Mouse (Mus musculus): ENCODE results near the gene Pax7. TPM values are rescaled to one million over a fixed set of nuclear protein-coding genes. Genes with fewer than 3 reads are reported as not detected.
A peak's percentile ranks its signal among the peaks of the same experiment; 100 is the strongest.

The Pax7 gene
- polyA plus RNA-seq, 1 experiment from 2014 or later = 2.0 TPM

GRCm38 (mm10) chr4:139858635-139859176 lies 25.4 kb upstream of the Pax7 start:
- Histone ChIP-seq H3K9ac (replicated peaks; ENCODE audit: low read length) (no peak overlapping the region), H3K9me3 (replicated peaks; ENCODE audit: control insufficient read depth, low read length) (no peaks in the 10 kb centered on the region), H3K27me3 (ENCODE audit: control insufficient read depth, insufficient read depth, low read length) (peaks cover 6% of the 10 kb centered on the region), H3K4me1 (ENCODE audit: control insufficient read depth, insufficient read depth, low read length) (no peaks in the 10 kb centered on the region), H3K4me2 (ENCODE audit: low read depth, low read length) (no peak overlapping the region), H3K27ac (replicated peaks; ENCODE audit: low read depth, low read length) (no peak overlapping the region), H3K36me3 (replicated peaks; ENCODE audit: control insufficient read depth, insufficient read depth, low read depth, low read length) (no peaks in the 10 kb centered on the region), H3K4me3 (ENCODE audit: low read depth, low read length) (no peak overlapping the region)
- WGBS = 2% methylated on average over 13 of the region's 13 CpGs
- DNase-seq (ENCODE audit: low spot score) = peak; percentile 89
- ATAC-seq (replicated peaks; ENCODE audit: insufficient number of reproducible peaks, low FRiP score, low TSS enrichment, low read depth) = peak; percentile 54; the same call in 1 of the 2 replicates

GRCm38 (mm10) chr4:139852219-139853035 lies 19.1 kb upstream of the Pax7 start:
- 4% methylated on average over 25 of the region's 25 CpGs for WGBS
- no peak overlapping the region for H3K4me3 ChIP-seq (ENCODE audit: low read depth, low read length)
- no peaks in the 10 kb centered on the region for H3K9me3 ChIP-seq (replicated peaks; ENCODE audit: control insufficient read depth, low read length)
- no peaks in the 10 kb centered on the region for H3K36me3 ChIP-seq (replicated peaks; ENCODE audit: control insufficient read depth, insufficient read depth, low read depth, low read length)
- no peak overlapping the region for H3K27ac ChIP-seq (replicated peaks; ENCODE audit: low read depth, low read length)
- 0 out of 2 replicates have a peak overlapping the region, but pooled peaks have one; percentile 13 for H3K9ac ChIP-seq (replicated peaks; ENCODE audit: low read length)
- H3K4me2 ChIP-seq (ENCODE audit: low read depth, low read length) = peak overlapping the region; percentile 23; the same call in 1 of the 2 replicates
- H3K27me3 ChIP-seq (ENCODE audit: control insufficient read depth, insufficient read depth, low read length) = peaks cover 38% of the 10 kb centered on the region
- DNase-seq (ENCODE audit: low spot score) (peak; percentile 30), ATAC-seq (replicated peaks; ENCODE audit: insufficient number of reproducible peaks, low FRiP score, low TSS enrichment, low read depth) (no peak)
- H3K4me1 ChIP-seq (ENCODE audit: control insufficient read depth, insufficient read depth, low read length) = no peaks in the 10 kb centered on the region; the same call in 1 of the 2 replicates

GRCm38 (mm10) chr4:139851387-139851786 lies 18.1 kb upstream of the Pax7 start:
- H3K27ac ChIP-seq (replicated peaks; ENCODE audit: low read depth, low read length) = no peak overlapping the region
- H3K27me3 ChIP-seq (ENCODE audit: control insufficient read depth, insufficient read depth, low read length) = peaks cover 38% of the 10 kb centered on the region
- no peaks in the 10 kb centered on the region for H3K9me3 ChIP-seq (replicated peaks; ENCODE audit: control insufficient read depth, low read length)
- no peak overlapping the region for H3K4me2 ChIP-seq (ENCODE audit: low read depth, low read length)
- 11% methylated on average over 15 of the region's 15 CpGs for WGBS
- H3K4me3 ChIP-seq (ENCODE audit: low read depth, low read length) = no peak overlapping the region
- ATAC-seq (replicated peaks; ENCODE audit: insufficient number of reproducible peaks, low FRiP score, low TSS enrichment, low read depth) (no peak), DNase-seq (ENCODE audit: low spot score) (no peak)
- H3K4me1 ChIP-seq (ENCODE audit: control insufficient read depth, insufficient read depth, low read length) = no peaks in the 10 kb centered on the region; the same call in 1 of the 2 replicates
- no peaks in the 10 kb centered on the region for H3K36me3 ChIP-seq (replicated peaks; ENCODE audit: control insufficient read depth, insufficient read depth, low read depth, low read length)
- no peak overlapping the region for H3K9ac ChIP-seq (replicated peaks; ENCODE audit: low read length)

- Histone ChIP-seq H3K9ac (replicated peaks; ENCODE audit: low read length) (no peak overlapping the region), H3K27ac (replicated peaks; ENCODE audit: low read depth, low read length) (no peak overlapping the region), H3K36me3 (replicated peaks; ENCODE audit: control insufficient read depth, insufficient read depth, low read depth, low read length) (no peaks in the 10 kb centered on the region), H3K4me2 (ENCODE audit: low read depth, low read length) (no peak overlapping the region), H3K4me3 (ENCODE audit: low read depth, low read length) (no peak overlapping the region), H3K27me3 (ENCODE audit: control insufficient read depth, insufficient read depth, low read length) (peaks cover 38% of the 10 kb centered on the region), H3K4me1 (ENCODE audit: control insufficient read depth, insufficient read depth, low read length) (no peaks in the 10 kb centered on the region; the same call in 1 of the 2 replicates), H3K9me3 (replicated peaks; ENCODE audit: control insufficient read depth, low read length) (no peaks in the 10 kb centered on the region)
- no peak for ATAC-seq (replicated peaks; ENCODE audit: insufficient number of reproducible peaks, low FRiP score, low TSS enrichment, low read depth)
- DNase-seq (ENCODE audit: low spot score) = no peak
- 10% methylated on average over 7 of the region's 8 CpGs for WGBS
Observed at GRCm38 (mm10) chr4:139850547-139851170, 17.3 kb upstream of the Pax7 start.

GRCm38 (mm10) chr4:139843456-139843855 lies 10.1 kb upstream of the Pax7 start:
- Histone ChIP-seq H3K36me3 (replicated peaks; ENCODE audit: control insufficient read depth, insufficient read depth, low read depth, low read length) (no peaks in the 10 kb centered on the region), H3K4me1 (ENCODE audit: control insufficient read depth, insufficient read depth, low read length) (no peaks in the 10 kb centered on the region), H3K4me3 (ENCODE audit: low read depth, low read length) (no peak overlapping the region), H3K9me3 (replicated peaks; ENCODE audit: control insufficient read depth, low read length) (no peaks in the 10 kb centered on the region), H3K4me2 (ENCODE audit: low read depth, low read length) (no peak overlapping the region), H3K9ac (replicated peaks; ENCODE audit: low read length) (no peak overlapping the region), H3K27me3 (ENCODE audit: control insufficient read depth, insufficient read depth, low read length) (peaks cover 24% of the 10 kb centered on the region), H3K27ac (replicated peaks; ENCODE audit: low read depth, low read length) (no peak overlapping the region)
- no peak for ATAC-seq (replicated peaks; ENCODE audit: insufficient number of reproducible peaks, low FRiP score, low TSS enrichment, low read depth)
- no peak for DNase-seq (ENCODE audit: low spot score)
- 26% methylated on average over 7 of the region's 7 CpGs for WGBS

- no peak for ATAC-seq (replicated peaks; ENCODE audit: insufficient number of reproducible peaks, low FRiP score, low TSS enrichment, low read depth)
- H3K27me3 ChIP-seq (ENCODE audit: control insufficient read depth, insufficient read depth, low read length) = peaks cover 30% of the 10 kb centered on the region
- H3K9ac ChIP-seq (replicated peaks; ENCODE audit: low read length) = no peak overlapping the region
- WGBS = 70% methylated on average over 7 of the region's 7 CpGs
- no peaks in the 10 kb centered on the region for H3K36me3 ChIP-seq (replicated peaks; ENCODE audit: control insufficient read depth, insufficient read depth, low read depth, low read length)
- H3K9me3 ChIP-seq (replicated peaks; ENCODE audit: control insufficient read depth, low read length) = no peaks in the 10 kb centered on the region
- no peak overlapping the region for H3K4me3 ChIP-seq (ENCODE audit: low read depth, low read length)
- H3K4me2 ChIP-seq (ENCODE audit: low read depth, low read length) = no peak overlapping the region
- no peak overlapping the region for H3K27ac ChIP-seq (replicated peaks; ENCODE audit: low read depth, low read length)
- DNase-seq (ENCODE audit: low spot score) = no peak
- H3K4me1 ChIP-seq (ENCODE audit: control insufficient read depth, insufficient read depth, low read length) = no peaks in the 10 kb centered on the region
Observed at GRCm38 (mm10) chr4:139842919-139843318, 9.6 kb upstream of the Pax7 start.

- Histone ChIP-seq H3K27ac (replicated peaks; ENCODE audit: low read depth, low read length) (no peak overlapping the region), H3K4me1 (ENCODE audit: control insufficient read depth, insufficient read depth, low read length) (peaks cover 2% of the 10 kb centered on the region; the same call in 1 of the 2 replicates), H3K36me3 (replicated peaks; ENCODE audit: control insufficient read depth, insufficient read depth, low read depth, low read length) (no peaks in the 10 kb centered on the region), H3K27me3 (ENCODE audit: control insufficient read depth, insufficient read depth, low read length) (peaks cover 47% of the 10 kb centered on the region), H3K4me3 (ENCODE audit: low read depth, low read length) (no peak overlapping the region), H3K9ac (replicated peaks; ENCODE audit: low read length) (no peak overlapping the region), H3K4me2 (ENCODE audit: low read depth, low read length) (no peak overlapping the region), H3K9me3 (replicated peaks; ENCODE audit: control insufficient read depth, low read length) (no peaks in the 10 kb centered on the region)
- 32% methylated on average over 9 of the region's 9 CpGs for WGBS
- DNase-seq (ENCODE audit: low spot score) (no peak), ATAC-seq (replicated peaks; ENCODE audit: insufficient number of reproducible peaks, low FRiP score, low TSS enrichment, low read depth) (no peak)
Observed at GRCm38 (mm10) chr4:139840939-139841500, 7.7 kb upstream of the Pax7 start.
